Mouse (Mus musculus) mouse trophoblast stem cell (cell line): ENCODE data around the gene Ccdc182.

Experiments used
- in situ Hi-C, 2 experiments: fragments of 300-500 bp; cut with MseI, MboI; formaldehyde crosslinking; loops; 2 replicates in 1 of 2; 3 replicates in 1 of 2; pipeline ENCODE4 v1.15.1; 2025

Ccdc182 gene

DNA sequence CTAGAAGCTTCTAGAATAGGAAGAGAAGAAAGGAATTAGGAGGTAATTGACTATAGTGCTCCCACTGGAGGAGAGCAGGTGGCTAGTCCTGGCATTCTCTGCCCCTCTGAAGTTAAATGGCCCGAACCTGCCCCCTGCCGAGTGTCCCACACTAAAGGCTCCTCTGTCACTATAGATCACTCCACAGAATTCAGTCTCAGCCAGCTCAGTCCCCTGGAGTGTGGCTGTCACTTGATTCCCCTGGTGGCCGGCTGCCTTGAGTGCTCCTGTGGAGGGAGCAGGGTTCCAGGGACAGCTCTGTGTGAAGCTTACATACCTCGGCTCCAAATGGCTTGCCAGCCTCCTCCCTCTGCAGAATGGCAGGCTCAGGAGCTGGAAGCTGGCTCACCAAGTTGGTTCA, 33.2 kb downstream of the Ccdc182 start:
- in situ Hi-C loops = no loop called here

- in situ Hi-C loops = no loop called here
Measured at GRCm38 (mm10) chr11:88328813-88329595, 35.1 kb downstream of the Ccdc182 start.

- in situ Hi-C loops = no loop called here
Measured at GRCm38 (mm10) chr11:88330799-88331198, 36.9 kb downstream of the Ccdc182 start.

GRCm38 (mm10) chr11:88331722-88332121, 37.9 kb downstream of the Ccdc182 start:
- in situ Hi-C loops = no loop called here

DNA sequence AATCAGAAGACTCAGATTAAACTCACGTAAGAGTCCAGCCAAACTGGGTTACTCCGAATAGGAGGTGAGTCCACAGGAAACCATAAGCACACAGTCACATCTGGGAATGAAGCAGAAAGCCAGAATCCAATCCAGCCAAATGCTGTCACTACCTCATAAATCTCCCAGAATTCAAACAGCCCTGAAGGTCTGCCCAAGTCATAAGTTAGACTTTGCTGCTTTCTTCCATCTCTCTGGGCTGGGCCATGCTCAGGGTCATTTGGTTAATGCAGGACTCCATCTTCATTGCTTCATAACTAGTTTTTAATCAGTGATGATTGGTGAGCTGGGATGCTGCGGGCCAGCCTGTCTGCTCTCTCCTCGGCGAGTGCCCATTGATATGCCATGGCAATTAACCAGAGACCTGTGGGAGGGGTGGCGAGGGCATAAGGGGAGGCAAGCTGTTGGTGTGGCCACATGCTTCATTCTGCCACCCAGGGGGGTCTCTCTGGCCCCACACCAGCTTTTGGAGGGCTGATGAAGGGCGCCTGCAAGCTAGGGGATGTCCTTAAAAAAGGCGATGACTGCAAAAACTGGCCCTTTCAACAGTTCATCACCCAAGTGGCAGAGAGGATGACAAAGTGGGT, 38.6 kb downstream of the Ccdc182 start:
- in situ Hi-C loops = no loop called here

DNA sequence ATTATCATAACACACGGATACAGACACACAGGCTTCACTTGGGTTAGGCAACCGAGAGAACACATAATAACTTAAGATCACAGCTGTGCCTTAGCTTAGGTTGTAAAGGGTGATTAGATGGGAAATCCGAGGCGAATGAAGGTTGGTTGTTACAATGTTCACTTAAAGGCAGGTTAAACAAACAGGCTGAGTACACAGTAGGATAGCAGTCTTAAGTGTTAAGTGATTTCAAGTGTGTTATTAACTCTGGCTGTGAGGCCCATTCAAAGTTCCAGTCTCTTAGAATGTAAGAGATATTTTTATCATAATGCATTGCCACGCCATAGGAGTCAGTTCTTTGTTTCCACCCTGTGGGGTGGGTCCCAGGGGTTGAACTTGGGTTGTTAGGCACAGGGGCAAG, 41.0 kb downstream of the Ccdc182 start:
- in situ Hi-C loops = no loop called here

DNA sequence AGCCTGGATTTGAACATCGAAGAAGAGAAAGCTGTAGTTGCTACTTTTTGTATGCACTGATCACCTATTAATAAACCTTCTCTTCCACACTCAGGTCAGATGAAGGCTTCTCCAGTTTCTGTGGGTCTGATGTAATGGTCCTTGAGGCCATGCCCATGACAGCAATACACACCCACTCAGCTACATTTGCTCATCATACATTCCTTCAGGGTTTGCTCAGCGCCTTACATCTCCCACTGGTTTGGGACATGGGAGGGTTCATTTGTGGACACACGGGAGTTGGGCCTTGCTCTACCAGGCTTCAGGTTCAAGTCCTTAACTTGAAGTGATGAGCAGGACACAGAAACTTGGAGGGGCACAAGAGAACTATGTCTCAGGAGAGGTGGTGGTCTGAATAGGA, 44.1 kb downstream of the Ccdc182 start:
- in situ Hi-C loops = no loop called here
